Mouse (Mus musculus): ENCODE results near the gene Cyp4f18. TPM values are rescaled to one million over a fixed set of nuclear protein-coding genes. Genes with fewer than 3 reads are reported as not detected.
A peak's percentile ranks its signal among the peaks of the same experiment; 100 is the strongest.

The Cyp4f18 gene
- polyA plus RNA-seq, 1 experiment from 2014 or later = 0.32 TPM

DNA sequence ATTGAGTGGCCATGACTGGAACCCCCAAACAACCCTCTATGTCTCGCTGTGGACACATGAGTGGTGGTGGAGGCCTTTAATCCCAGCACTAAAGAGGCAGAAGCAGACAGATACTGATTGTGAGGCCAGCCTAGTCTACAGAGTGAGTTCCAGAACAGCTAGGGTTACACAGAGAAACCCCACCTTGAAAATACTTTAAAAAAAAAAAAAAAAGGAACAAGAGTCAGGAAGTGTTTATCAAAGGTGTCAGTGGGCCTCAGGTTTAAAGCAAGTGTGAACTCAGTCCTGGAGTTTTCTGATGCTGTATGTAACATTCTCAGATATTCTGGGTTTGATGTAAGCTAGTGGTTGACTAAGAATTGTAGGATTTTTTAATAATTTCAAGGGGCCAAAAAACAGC is 56.9 kb downstream of the Cyp4f18 start:
- Histone ChIP-seq H3K36me3 (peaks cover 15% of the 10 kb centered on the region), H3K4me3 (no peak overlapping the region), H3K27ac (ENCODE audit: poor library complexity, severe bottlenecking) (no peak overlapping the region), H3K4me2 (peak overlapping the region; percentile 71; the same call in 1 of the 2 replicates), H3K4me1 (replicated peaks) (peaks cover 11% of the 10 kb centered on the region), H3K9me3 (replicated peaks) (peaks cover 3% of the 10 kb centered on the region), H3K9ac (0 out of 2 replicates have a peak overlapping the region, but pooled peaks have one; percentile 30), H3K27me3 (replicated peaks) (0 out of 2 replicates have a peak, but pooled peaks cover 2% of the 10 kb centered on the region)
- ATAC-seq (ENCODE audit: insufficient number of reproducible peaks, low FRiP score) = no peak
- 84% methylated on average over 1 of the region's 1 CpGs for WGBS

DNA sequence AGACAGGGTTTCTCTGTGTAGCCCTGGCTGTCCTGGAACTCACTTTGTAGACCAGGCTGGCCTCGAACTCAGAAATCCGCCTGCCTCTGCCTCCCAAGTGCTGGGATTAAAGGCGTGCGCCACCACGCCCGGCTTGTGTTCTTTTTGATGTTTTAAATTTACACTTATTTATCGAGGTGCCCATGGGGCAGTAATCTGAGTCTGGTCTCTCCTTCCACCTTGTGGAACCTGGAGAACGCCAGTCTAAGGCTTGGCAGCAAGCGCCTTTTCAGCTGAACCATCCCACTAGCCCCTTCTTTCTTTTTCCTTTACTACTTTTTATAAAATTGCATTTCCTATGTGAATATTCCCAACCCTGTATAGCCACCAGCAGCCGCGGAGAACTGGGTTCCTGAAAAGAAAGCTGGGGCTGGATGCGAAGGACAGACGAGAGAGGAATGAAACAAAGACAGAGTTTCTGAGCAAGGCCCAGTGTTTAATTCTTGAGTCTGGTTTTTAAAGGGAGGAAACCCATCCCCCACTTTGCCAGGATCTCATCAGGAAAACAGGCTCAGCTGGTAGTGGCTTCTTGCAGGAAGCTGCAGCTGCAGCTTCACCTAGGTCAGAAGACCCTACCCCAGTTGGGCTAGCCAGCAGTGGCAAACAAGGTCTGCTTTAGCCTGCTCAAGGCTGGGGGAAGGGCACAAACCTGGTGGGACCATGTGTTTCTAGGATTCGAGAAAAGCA is 57.8 kb downstream of the Cyp4f18 start:
- H3K4me2 ChIP-seq = peak overlapping the region; percentile 71
- H3K4me1 ChIP-seq (replicated peaks) = peaks cover 11% of the 10 kb centered on the region
- H3K9ac ChIP-seq = peak overlapping the region; percentile 78
- 38% methylated on average over 14 of the region's 14 CpGs for WGBS
- peaks cover 3% of the 10 kb centered on the region for H3K9me3 ChIP-seq (replicated peaks)
- peak overlapping the region; percentile 82 for H3K4me3 ChIP-seq
- no peak for ATAC-seq (ENCODE audit: insufficient number of reproducible peaks, low FRiP score)
- peaks cover 15% of the 10 kb centered on the region for H3K36me3 ChIP-seq
- H3K27me3 ChIP-seq (replicated peaks) = 0 out of 2 replicates have a peak, but pooled peaks cover 3% of the 10 kb centered on the region
- no peak overlapping the region; the same call in 1 of the 2 replicates for H3K27ac ChIP-seq (ENCODE audit: poor library complexity, severe bottlenecking)

DNA sequence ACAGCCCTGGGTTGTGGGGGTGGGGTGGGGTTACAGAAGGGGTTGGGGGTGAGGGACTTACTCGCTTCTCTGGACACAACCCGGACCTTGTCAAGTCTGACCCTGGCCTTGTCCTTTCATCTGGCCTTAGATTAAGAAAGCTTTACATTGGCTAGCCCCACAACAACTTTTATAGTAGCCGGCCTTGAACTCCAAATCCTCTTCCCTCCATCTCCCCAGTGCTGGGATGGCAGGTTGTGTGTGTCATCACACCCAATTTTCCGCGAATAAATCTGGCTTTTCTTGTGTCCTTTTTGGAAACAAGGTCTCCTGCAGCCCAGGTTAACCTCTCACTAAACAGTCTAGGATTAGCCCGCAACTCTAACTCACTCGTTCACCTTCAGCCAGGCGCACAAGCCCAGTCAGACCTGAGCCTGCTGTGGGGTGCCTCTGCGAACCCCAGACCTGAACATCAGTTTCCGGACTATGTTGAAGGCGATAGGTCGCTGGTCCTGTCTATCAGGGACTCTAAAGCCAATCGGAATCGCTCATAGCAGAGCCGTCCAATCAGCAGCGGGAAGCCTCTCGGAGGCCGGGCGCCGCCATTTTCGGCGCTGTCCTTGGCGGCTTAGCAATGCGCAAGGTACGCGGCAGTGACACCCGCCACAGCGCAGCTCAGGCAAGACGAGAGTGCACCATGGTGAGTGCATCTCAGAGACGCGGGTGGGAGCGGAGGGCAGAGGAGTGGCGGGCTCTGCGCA is 58.8 kb downstream of the Cyp4f18 start, which contains the start of gene Zfp961:
Gene Zfp961 (plus strand): TSS at position 557 of the 740 bp plus-strand sequence.
- peaks cover 11% of the 10 kb centered on the region for H3K4me1 ChIP-seq (replicated peaks)
- H3K27ac ChIP-seq (ENCODE audit: poor library complexity, severe bottlenecking) = peak within 1 kb of the TSS; percentile 90
- H3K27me3 ChIP-seq (replicated peaks) = 0 out of 2 replicates have a peak, but pooled peaks cover 6% of the 10 kb centered on the region
- H3K4me2 ChIP-seq = peak within 1 kb of the TSS; percentile 71
- WGBS = 3% methylated on average over 34 of the region's 34 CpGs
- peaks cover 15% of the 10 kb centered on the region for H3K36me3 ChIP-seq
- ATAC-seq (ENCODE audit: insufficient number of reproducible peaks, low FRiP score) = peak; percentile 100
- H3K4me3 ChIP-seq = peak within 1 kb of the TSS; percentile 82
- H3K9me3 ChIP-seq (replicated peaks) = peaks cover 3% of the 10 kb centered on the region
- peak within 1 kb of the TSS; percentile 78 for H3K9ac ChIP-seq

DNA sequence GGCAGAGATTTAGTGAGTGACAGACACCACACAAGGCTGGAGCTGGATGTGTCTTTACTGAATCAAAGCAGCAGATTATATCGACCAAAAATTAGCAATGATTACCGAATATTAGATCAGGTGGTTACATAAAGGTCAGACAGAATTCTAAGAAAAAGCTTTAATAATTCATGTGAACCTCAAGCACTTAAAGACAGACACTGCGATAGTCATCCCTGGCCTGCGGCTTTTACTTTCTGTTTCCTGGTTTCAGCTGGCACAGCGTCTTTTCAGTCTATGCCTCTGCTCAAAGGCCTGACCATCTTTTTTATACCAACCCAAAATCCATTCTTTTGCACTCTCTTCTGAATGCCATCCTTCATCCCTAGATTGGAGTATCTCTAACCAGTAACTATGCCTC is 60.8 kb downstream of the Cyp4f18 start:
- no peaks in the 10 kb centered on the region for H3K9me3 ChIP-seq (replicated peaks)
- H3K9ac ChIP-seq = no peak overlapping the region
- H3K4me3 ChIP-seq = no peak overlapping the region
- 82% methylated on average over 5 of the region's 5 CpGs for WGBS
- peaks cover 4% of the 10 kb centered on the region; the same call in 1 of the 2 replicates for H3K36me3 ChIP-seq
- peaks cover 9% of the 10 kb centered on the region; the same call in 1 of the 2 replicates for H3K27me3 ChIP-seq (replicated peaks)
- H3K4me1 ChIP-seq (replicated peaks) = peaks cover 11% of the 10 kb centered on the region
- H3K4me2 ChIP-seq = no peak overlapping the region
- no peak overlapping the region for H3K27ac ChIP-seq (ENCODE audit: poor library complexity, severe bottlenecking)
- no peak for ATAC-seq (ENCODE audit: insufficient number of reproducible peaks, low FRiP score)

DNA sequence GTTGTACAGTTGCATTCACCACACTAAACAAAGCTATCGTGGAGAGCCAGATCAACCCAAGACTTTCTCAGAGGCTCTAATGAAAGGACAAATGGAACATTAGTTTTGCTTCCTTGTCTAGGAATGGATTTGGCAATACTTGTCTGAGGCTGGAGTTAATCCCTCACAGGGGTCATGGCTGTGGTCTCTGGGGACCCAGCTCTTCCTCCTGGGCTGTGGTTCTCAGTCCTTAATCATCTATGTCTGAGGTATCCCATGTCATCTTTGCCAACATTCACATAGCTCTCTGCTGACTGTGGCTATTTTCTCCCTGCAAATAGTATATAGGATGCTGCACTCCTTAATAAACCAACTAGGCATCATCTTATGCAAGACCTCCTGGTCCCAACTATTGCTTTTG is 67.7 kb downstream of the Cyp4f18 start:
- Histone ChIP-seq H3K27ac (ENCODE audit: poor library complexity, severe bottlenecking) (no peak overlapping the region), H3K36me3 (no peaks in the 10 kb centered on the region), H3K4me3 (no peak overlapping the region), H3K4me1 (replicated peaks) (no peaks in the 10 kb centered on the region), H3K9ac (no peak overlapping the region), H3K27me3 (replicated peaks) (peaks cover 6% of the 10 kb centered on the region; the same call in 1 of the 2 replicates), H3K4me2 (no peak overlapping the region), H3K9me3 (replicated peaks) (no peaks in the 10 kb centered on the region)
- 79% methylated on average over 1 of the region's 1 CpGs for WGBS
- ATAC-seq (ENCODE audit: insufficient number of reproducible peaks, low FRiP score) = no peak

DNA sequence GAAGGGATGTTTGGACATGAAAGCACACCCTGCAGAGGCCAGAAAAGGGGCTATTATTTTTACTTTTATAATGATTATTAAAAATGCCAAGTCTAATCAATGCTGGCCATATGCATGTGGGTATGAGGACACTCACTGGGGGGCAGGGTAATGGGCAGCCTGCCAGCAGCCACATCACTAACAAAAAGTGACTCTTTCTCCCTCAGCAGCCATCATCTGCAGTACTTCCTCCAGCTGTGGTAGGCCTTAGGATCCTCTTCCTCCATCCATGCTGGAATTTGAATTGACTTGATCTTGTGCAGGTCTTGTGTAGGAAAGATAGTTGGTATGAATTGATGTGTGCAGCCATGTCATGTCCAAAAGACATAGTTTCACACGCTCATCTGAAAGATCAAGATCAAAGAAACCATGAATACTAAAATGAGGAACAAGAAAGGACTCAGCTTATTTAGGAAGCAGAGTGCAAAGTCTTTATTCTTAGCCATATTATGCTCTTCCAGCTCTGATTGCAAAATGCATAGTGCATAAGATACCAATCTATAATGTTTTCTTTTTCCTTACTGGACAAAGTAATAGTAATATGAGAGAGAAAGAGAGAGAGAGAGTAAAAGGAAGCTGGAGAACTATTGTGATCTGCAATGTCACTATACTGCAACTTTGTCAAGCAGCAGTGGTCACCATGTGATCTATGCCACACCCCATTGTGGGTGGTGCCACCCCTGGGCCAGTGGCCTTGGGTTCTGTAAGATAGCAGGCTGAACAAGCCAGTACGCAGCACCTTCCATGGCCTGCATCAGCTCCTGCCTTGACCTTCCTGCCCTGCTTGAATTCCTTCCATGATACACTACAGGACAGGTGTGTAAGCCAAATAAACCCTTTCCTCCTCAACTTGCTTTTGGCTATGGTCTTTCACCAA is 68.9 kb downstream of the Cyp4f18 start:
- H3K4me2 ChIP-seq = no peak overlapping the region
- H3K27ac ChIP-seq (ENCODE audit: poor library complexity, severe bottlenecking) = no peak overlapping the region
- no peaks in the 10 kb centered on the region for H3K36me3 ChIP-seq
- no peak overlapping the region for H3K4me3 ChIP-seq
- H3K4me1 ChIP-seq (replicated peaks) = no peaks in the 10 kb centered on the region
- H3K27me3 ChIP-seq (replicated peaks) = peaks cover 3% of the 10 kb centered on the region; the same call in 1 of the 2 replicates
- no peaks in the 10 kb centered on the region for H3K9me3 ChIP-seq (replicated peaks)
- 68% methylated on average over 2 of the region's 2 CpGs for WGBS
- peak; percentile 68; the same call in 1 of the 2 replicates for ATAC-seq (ENCODE audit: insufficient number of reproducible peaks, low FRiP score)
- H3K9ac ChIP-seq = no peak overlapping the region

Other genes with a start within 250 kb of the Cyp4f18 start
- gene Zfp709, start 127.6 kb downstream of the Cyp4f18 start, polyA plus RNA-seq (2016; fragmentation: Nextera tagmentation; extraction: Ambion mirVana) = 4.4 and 5.9 TPM in 2 replicates
- 2.4 and 2.9 TPM in 2 replicates for gene Zfp882, start 101.0 kb downstream of the Cyp4f18 start, polyA plus RNA-seq (2016; fragmentation: Nextera tagmentation; extraction: Ambion mirVana)
- gene Zfp617, start 101.0 kb downstream of the Cyp4f18 start, polyA plus RNA-seq (2016; fragmentation: Nextera tagmentation; extraction: Ambion mirVana) = 28.1 and 30.1 TPM in 2 replicates
- gene Zfp961, start 58.6 kb downstream of the Cyp4f18 start, polyA plus RNA-seq (2016; fragmentation: Nextera tagmentation; extraction: Ambion mirVana) = 14.6 and 14.9 TPM in 2 replicates
- not detected in 2 replicates for gene Olfr372, start 31.6 kb upstream of the Cyp4f18 start, polyA plus RNA-seq (2016; fragmentation: Nextera tagmentation; extraction: Ambion mirVana)
- gene Olfr373, start 73.6 kb upstream of the Cyp4f18 start, polyA plus RNA-seq (2016; fragmentation: Nextera tagmentation; extraction: Ambion mirVana) = not detected in 2 replicates
- gene Olfr374, start 97.4 kb upstream of the Cyp4f18 start, polyA plus RNA-seq (2016; fragmentation: Nextera tagmentation; extraction: Ambion mirVana) = 0.14 TPM in 1 of 2 replicates, not detected in the other
- gene Tpm4, start 125.3 kb upstream of the Cyp4f18 start, polyA plus RNA-seq (2016; fragmentation: Nextera tagmentation; extraction: Ambion mirVana) = 399 and 414 TPM in 2 replicates
- gene Rab8a, start 151.6 kb upstream of the Cyp4f18 start, polyA plus RNA-seq (2016; fragmentation: Nextera tagmentation; extraction: Ambion mirVana) = 72.5 and 77.5 TPM in 2 replicates
- gene Hsh2d, start 180.0 kb upstream of the Cyp4f18 start, polyA plus RNA-seq (2016; fragmentation: Nextera tagmentation; extraction: Ambion mirVana) = 0.09 TPM in 1 of 2 replicates, not detected in the other
- not detected in 2 replicates for gene Cib3, start 203.2 kb upstream of the Cyp4f18 start, polyA plus RNA-seq (2016; fragmentation: Nextera tagmentation; extraction: Ambion mirVana)
- gene Gm11034, start 204.0 kb upstream of the Cyp4f18 start, polyA plus RNA-seq (2016; fragmentation: Nextera tagmentation; extraction: Ambion mirVana) = not detected in 2 replicates
- gene Fam32a, start 210.1 kb upstream of the Cyp4f18 start, polyA plus RNA-seq (2016; fragmentation: Nextera tagmentation; extraction: Ambion mirVana) = 43.9 and 44.7 TPM in 2 replicates
- 112 and 113 TPM in 2 replicates for gene Ap1m1, start 230.4 kb upstream of the Cyp4f18 start, polyA plus RNA-seq (2016; fragmentation: Nextera tagmentation; extraction: Ambion mirVana)